Mouse (Mus musculus): ENCODE results near the gene Gna12.

GRCm38 (mm10) chr5:140872532-140873038 lies 42.4 kb upstream of the Gna12 start:
- no peak for TF ChIP-seq EP300 (IDR thresholded peaks at IDR 0.05; ENCODE audit: low read depth)
- no peak for TF ChIP-seq CTCF (IDR thresholded peaks at IDR 0.05; ENCODE audit: low read depth)
